Mouse (Mus musculus) urinary bladder, adult 18-20 months (tissue): ENCODE measurements at regions not wholly inside any gene's neighbourhood (a gene's known extent, or its start where the extent isn't known, plus 50 kb on each side); places are given as distances from the start of the nearest gene placed in this dataset.

Source experiments
- DNase-seq, 2 experiments: peaks; one replicate each; pipeline ENCODE4 v3.0.0; 2022; ENCODE audit warnings: low spot score in 2 of 2, mixed read lengths in 2 of 2

GRCm38 (mm10) chr12:29118336-29118735 lies 366.7 kb downstream of the Eipr1 start:
- DNase-seq, result no peak

GRCm38 (mm10) chr12:29121159-29121558 lies 369.6 kb downstream of the Eipr1 start:
- DNase-seq, result no peak

GRCm38 (mm10) chr12:29122931-29123330 lies 371.3 kb downstream of the Eipr1 start:
- no peak for DNase-seq

- no peak for DNase-seq
Observed at GRCm38 (mm10) chr12:29124079-29124668, 372.6 kb downstream of the Eipr1 start.

GRCm38 (mm10) chr12:29128844-29129243 lies 377.2 kb downstream of the Eipr1 start:
- no peak for DNase-seq

DNA sequence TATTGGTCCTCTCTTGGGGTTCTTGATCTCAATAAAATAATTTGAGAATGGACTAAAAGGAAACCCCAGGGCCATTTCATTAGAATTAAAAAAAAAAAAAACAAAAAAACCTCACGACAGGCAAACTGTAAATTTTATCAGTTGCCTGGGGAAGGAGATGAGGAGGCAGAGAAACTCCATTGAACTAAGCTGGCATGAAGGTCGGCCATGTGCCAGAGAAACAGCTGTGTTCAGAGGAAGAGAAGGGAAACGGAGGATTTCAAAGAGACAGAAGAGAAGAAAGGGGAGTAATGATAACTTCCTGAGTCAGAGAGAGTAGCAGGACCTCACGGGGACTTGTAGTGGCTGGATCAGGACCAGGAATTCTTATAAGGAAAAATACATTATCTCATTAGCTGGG lies 377.7 kb downstream of the Eipr1 start:
- no peak for DNase-seq

DNA sequence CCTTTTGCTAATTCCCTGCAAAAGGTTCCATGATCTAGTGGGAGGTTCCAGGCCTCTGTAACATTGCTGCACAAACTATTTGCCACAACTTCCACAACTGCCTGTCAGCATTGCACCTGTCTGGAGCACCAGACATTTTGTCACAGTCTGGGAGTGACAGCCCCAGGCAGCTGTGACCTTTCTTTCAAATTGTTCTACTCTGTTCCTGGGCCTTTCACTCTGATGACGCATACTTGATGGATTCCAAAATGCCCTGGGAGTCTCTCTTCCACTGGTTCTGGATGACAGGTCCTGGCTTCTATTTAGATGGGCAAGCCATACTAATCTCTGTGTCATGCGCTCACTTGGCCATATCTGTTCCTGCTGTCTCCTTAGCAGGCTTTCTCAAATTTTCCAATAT lies 382.7 kb downstream of the Eipr1 start:
- no peak for DNase-seq

DNA sequence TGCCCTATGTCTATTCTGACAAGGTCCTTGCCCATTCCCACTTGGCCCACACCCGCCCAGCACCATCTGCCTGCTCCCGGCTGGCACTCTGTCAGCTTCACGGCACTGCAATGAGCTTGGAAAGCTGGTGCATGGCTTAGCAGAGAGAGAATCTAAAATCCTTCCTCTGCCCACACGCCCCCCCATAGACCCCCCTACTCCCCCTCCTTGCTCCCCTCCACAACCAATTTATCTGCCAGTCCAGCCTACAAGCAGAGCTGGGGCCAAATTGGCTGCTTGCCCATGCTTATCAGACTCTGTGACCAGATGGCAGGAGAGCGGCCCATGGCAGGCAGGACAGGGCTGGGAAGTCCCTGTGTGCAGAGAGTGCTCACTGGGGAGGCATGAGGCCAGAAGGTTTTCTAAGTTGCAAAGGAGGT lies 385.3 kb downstream of the Eipr1 start:
- no peak for DNase-seq

DNA sequence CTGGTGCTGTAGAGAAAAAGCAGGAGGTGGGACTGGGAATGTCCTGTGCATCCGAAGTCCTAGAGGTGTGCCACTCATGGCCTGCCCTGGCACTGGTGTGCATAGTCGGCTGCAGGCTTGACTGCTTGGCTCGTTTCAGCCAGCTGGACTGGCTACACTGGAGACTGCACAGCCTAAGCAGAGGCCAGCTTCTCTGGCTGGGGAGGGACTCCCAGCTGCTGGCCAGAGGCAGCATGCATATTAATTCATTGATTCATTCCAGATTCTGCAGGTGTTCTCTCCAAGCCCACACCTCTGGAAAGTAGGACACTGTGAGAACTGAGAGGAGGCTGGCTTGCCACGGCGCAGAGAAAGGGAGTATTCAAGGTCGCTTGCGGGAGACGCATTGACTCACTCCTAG lies 385.9 kb downstream of the Eipr1 start:
- DNase-seq, result no peak

GRCm38 (mm10) chr12:29140576-29140975 lies 387.6 kb upstream of the Myt1l start:
- no peak for DNase-seq

GRCm38 (mm10) chr12:29141132-29141531 lies 387.1 kb upstream of the Myt1l start:
- no peak for DNase-seq

DNA sequence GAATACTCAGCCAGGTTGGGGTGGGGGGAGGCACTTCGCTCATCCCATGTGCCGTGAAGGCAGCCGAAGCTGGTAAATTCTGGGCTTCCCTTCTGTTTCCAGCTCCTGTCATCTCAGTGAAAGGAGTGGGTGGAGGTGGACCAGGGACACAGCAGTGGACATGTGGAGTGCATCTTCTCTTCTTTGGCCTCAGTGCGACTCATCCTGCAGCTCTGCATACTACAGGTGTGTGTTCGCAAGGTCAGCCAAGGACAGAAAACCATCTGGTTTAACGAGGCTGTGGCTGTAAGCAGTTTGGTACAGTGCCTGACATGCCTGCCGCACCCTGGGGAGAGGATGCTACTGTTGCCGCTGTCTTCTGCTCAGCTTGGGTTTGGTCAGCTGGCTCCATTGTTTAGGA lies 386.3 kb upstream of the Myt1l start:
- DNase-seq, result no peak

- no peak for DNase-seq
Observed at GRCm38 (mm10) chr12:29143297-29143696, 384.9 kb upstream of the Myt1l start.

DNA sequence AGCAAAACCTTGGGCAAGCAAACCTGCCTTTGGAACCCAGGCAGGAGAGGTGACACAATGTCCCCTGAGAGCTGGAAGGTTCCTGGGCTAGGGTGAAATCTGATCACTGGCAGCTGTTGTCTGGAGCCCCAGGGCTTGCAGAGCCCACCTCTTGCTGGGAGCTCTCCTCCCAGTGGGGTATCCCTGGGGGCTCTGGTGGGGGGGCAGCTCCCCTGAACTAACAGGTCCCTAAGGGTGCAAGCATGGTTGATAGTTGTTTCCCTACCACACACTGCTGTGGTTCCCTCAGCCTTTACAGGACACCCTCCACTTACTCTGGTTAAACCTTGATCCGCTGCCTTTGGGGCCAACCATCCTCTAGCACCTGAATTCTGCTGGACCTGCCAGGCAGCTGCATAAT lies 367.3 kb upstream of the Myt1l start:
- no peak for DNase-seq

DNA sequence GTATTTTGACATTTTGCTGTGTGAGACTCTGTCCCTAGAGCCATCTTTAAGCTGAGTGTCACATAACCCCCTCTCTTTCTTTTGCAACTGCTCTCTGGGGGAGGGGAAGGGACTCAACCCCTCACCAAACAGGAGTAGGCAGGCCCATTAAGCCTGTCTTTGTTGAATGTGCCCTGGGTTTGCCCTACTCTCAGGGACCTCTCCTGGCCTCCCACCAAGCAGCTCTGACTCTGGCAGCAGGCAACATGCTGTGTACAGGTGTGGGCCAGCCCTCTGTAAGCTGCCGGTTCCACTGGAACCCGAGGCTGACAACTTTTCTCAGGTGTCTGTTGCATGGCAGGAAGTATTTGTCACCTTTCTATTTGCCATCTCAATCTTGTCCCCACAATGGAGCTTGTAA lies 366.6 kb upstream of the Myt1l start:
- DNase-seq, result no peak

- no peak for DNase-seq
Observed at GRCm38 (mm10) chr12:29164701-29165100, 363.5 kb upstream of the Myt1l start.

- DNase-seq, result no peak
Observed at GRCm38 (mm10) chr12:29166316-29166715, 361.9 kb upstream of the Myt1l start.

- DNase-seq, result no peak
Observed at GRCm38 (mm10) chr12:29167922-29168321, 360.3 kb upstream of the Myt1l start.

- DNase-seq, result no peak
Observed at GRCm38 (mm10) chr12:29175698-29176440, 352.3 kb upstream of the Myt1l start.

DNA sequence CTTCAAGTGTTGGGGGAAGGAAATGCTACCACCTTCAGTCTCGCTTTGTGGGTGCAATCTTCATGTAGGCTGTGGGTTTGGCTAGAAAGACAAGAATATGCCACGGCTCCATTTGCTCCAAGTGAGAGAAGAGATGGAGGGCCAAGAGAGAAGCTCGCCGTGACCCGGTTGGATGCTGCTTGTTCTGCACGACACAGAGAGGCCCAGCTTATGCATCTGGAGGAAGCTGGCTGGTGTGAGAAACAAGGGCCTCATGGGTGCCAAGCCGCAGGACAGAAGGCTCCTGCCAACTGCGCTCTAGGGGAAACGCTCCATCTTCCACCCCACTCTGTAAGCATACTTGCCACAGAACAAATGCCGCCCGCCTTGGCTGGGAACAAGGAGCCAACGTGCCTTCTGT lies 351.0 kb upstream of the Myt1l start:
- no peak for DNase-seq

GRCm38 (mm10) chr12:29178168-29178895 lies 349.9 kb upstream of the Myt1l start:
- DNase-seq, result peak in 1 of 2 experiments; percentile 3

- DNase-seq, result no peak
Observed at GRCm38 (mm10) chr12:29179405-29179804, 348.8 kb upstream of the Myt1l start.

DNA sequence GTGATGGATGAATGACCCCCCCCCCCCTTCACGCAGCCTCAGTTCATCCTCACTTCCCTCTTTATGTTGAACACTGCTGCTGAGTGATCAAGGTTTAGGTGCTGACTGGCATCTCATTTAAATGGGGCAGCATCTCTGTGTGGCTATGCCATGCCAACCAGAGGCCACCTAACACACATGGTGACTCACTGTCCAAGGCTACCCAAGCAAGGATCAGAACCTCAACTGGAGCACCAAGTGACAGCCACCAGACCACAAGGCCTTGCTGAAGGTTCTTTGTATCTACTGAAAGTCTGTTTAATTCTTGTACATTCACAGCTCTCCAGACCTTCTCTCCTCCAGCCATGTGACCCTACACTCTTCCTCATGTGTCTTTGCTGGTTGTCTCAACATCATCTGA lies 347.6 kb upstream of the Myt1l start:
- DNase-seq, result no peak
